ENCODE assay signal across 8 mouse cellular contexts in the genomic region with DNA sequence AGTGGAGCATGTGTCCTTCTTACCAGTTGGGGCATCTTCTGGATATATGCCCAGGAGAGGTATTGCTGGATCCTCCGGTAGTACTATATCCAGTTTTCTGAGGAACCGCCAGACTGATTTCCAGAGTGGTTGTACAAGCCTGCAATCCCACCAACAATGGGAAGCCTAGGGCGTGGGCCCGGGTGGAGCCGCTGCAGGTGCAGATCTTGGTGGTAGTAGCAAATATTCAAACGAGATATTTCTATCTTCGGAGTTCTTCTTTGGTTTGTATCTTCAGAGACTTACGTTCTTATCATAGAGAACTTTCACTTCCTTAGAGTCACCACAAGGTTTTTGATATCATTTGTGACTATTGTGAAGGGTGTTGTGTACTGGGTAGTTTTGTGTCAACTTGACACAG.
DNase-seq lines count a peak whose midpoint lies in the region; ATAC-seq and TF ChIP-seq lines count a peak whose summit lies in the region.
"Not testable (repeated sequence)": the region's sequence is repeated elsewhere in the genome, so short reads cannot be mapped to it uniquely, and the experiment has no call there.

No protein-coding gene starts in this region.

- DNase-seq in adipocyte (ENCODE audit: low spot score) = peak; percentile 0
- DNase-seq in cerebellum, postnatal 14 days = peak; percentile 19 to 41
- DNase-seq in heart, adult 18-20 months = peak; percentile 0 to 22
- peak; percentile 0 for DNase-seq in kidney, adult 2 months
- DNase-seq in left cerebral cortex, postnatal 4 days = peak; percentile 6
- DNase-seq in right cerebral cortex, postnatal 4 days = peak; percentile 68
- DNase-seq in urinary bladder, postnatal 10 days (ENCODE audit: low spot score) = peak; percentile 13

- ATAC-seq in megakaryocyte, adult 5-6 weeks (ENCODE audit: poor library complexity, severe bottlenecking) = peak; percentile 76

- not testable (repeated sequence) for TF ChIP-seq POLR2A in kidney, adult 2 months (IDR thresholded peaks at IDR 0.05; ENCODE audit: low read depth, low read length)

- not testable (repeated sequence) for TF ChIP-seq CTCF in kidney, adult 2 months (conservative IDR thresholded peaks at IDR 0.05; ENCODE audit: insufficient read depth, insufficient read length, low read depth, low read length)

- intact Hi-C loops in left cerebral cortex, postnatal 4 days (cut with DNase I) = not testable (repeated sequence)

- not testable (repeated sequence) for H3K27ac ChIP-seq in kidney, adult 2 months (ENCODE audit: insufficient read depth, low read depth, low read length)

- not testable (repeated sequence) for H3K36me3 ChIP-seq in kidney, adult 2 months (ENCODE audit: control insufficient read depth, insufficient read depth, low read length)

- H3K27me3 ChIP-seq in kidney, adult 2 months (replicated peaks; ENCODE audit: control insufficient read depth, insufficient read depth, low read length) = not testable (repeated sequence)

- 87% methylated on average over 7 of the region's 8 CpGs for WGBS in kidney, adult 2 months

- not testable (repeated sequence) for H3K4me3 ChIP-seq in kidney, adult 2 months (ENCODE audit: insufficient read depth, low read depth, low read length)

- H3K4me1 ChIP-seq in kidney, adult 2 months (ENCODE audit: control insufficient read depth, insufficient read depth, low read length) = not testable (repeated sequence)

Comparison
In these comparisons a context has a peak if more than half of its experiments do, and no peak if none do; other contexts are left out.
1. DNase-seq: peak in every context shown above with its lines; median percentile 68 in right cerebral cortex, postnatal 4 days; 30 in cerebellum, postnatal 14 days; 13 in urinary bladder, postnatal 10 days; 11 in heart, adult 18-20 months; 6 in left cerebral cortex, postnatal 4 days; 0 in adipocyte; 0 in kidney, adult 2 months.